Comparison of ENCODE assay signal across 13 mouse cellular contexts in the genomic region with DNA sequence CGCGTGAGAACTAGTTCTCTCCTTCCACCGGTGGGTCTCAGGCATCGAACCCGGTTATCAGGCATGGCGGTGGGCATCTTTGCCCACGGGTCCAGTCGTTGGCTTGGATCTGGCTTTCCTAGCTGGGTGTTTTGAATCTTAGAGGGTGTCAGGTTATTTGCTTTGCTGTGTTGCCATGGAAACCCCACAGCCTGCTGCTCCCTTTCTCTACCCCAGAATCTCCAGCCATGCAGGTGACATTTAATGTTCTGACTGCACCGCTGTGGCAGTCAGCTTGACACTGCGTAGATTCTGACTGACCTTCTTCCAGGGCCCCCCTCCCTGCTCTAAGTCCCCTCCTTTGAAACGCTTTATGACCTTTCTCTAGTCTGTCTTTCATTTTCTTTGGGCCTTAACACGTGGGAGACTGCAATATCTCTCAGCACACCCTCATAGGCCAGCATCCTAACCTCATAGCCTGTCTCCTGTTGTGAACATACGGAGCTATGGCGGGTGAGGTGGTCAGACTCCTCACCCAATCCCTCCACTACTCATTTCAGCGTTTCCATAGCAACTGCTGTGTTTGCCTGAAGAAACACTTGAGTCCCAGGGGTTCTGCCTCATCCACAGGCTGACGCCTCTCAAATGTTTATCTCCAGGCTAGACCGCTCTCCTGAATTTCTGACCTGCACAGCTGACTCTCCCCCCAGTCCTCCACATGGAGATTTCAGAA. TPM values are rescaled to one million over a fixed set of nuclear protein-coding genes. Genes with fewer than 3 reads are reported as not detected.
DNase-seq lines count a peak whose midpoint lies in the region.
"Had no signal": no experiment of that assay in that cellular context is flagged by ENCODE, and none has a peak within 500 bp of the region (broad histone marks: within the 10 kb centered on the region; RNA-seq: fewer than 3 reads in every experiment).

No protein-coding gene starts in this region.

- peak; percentile 28 for DNase-seq in right cerebral cortex, adult 18-20 months
- DNase-seq in right cerebral cortex, postnatal 14 days: no peak
- peak; percentile 3 for DNase-seq in forelimb bud, embryonic 11.5 days (ENCODE audit: low read depth, low spot score)
- peak; percentile 24 for DNase-seq in mesoderm, embryonic 11.5 days (ENCODE audit: low read depth, low spot score)
- DNase-seq in heart, postnatal 4 days: no peak
- DNase-seq in kidney, postnatal 14 days: no peak
- DNase-seq in T-cell, adult 2 months (ENCODE audit: low spot score): no peak
- DNase-seq: adrenal gland, postnatal 10 days; cerebellum, postnatal 10 days; heart, postnatal 36 days; kidney, postnatal 25 days; liver, embryonic 13.5 days had no signal

RNA-seq across cellular contexts. Expression of a gene that starts 16.2 kb away (rescaled TPM):
- under 1 TPM in 1 of 2 experiments, not detected in 1; 0.14 TPM for total RNA-seq in heart, postnatal 4 days (2021)

RNA-seq across cellular contexts. Expression of a gene that starts 33.1 kb away (rescaled TPM):
- 1 to 10 TPM; 2.1 to 4.0 TPM for total RNA-seq in heart, postnatal 4 days (2021)
- total RNA-seq: G1E had no signal

RNA-seq across cellular contexts. Expression of a gene that starts 44.5 kb away (rescaled TPM):
- total RNA-seq in heart, postnatal 4 days (2021): under 1 TPM; 0.36 to 0.63 TPM

Comparison
In these comparisons a context has a peak if more than half of its experiments do, and no peak if none do; other contexts are left out.
1. DNase-seq: peak in right cerebral cortex, adult 18-20 months (single experiment), forelimb bud, embryonic 11.5 days (single experiment) and mesoderm, embryonic 11.5 days (single experiment); none in right cerebral cortex, postnatal 14 days (single experiment), heart, postnatal 4 days (single experiment), kidney, postnatal 14 days (single experiment) and T-cell, adult 2 months (single experiment).